Mouse (Mus musculus) MEL (cell line): ENCODE data around the gene Il27. TPM values are rescaled to one million over a fixed set of nuclear protein-coding genes. Genes with fewer than 3 reads are reported as not detected.

Source experiments
- DNase-seq: peaks from one replicate; pipeline ENCODE4 v3.0.0; 2011; ENCODE audit warnings: low read depth, low spot score
- H3K27ac ChIP-seq: 2 replicates; pipeline ENCODE4 v1.5.1; 2012; ENCODE audit warnings: low read depth, mild to moderate bottlenecking, control low read depth, low read length, moderate library complexity; ENCODE audit not compliant: control insufficient read depth
- H3K27me3 ChIP-seq, 2 experiments: fragments of 150-350 bp in 1 of 2; sonication (generic) in 1 of 2; 2 replicates each; pipeline ENCODE4 v1.6.1; 2012; ENCODE audit warnings: low read length in 2 of 2, mild to moderate bottlenecking in 2 of 2, improper control_type of control experiment in 1 of 2, moderate library complexity in 1 of 2; ENCODE audit not compliant: insufficient read depth in 2 of 2, control insufficient read depth in 1 of 2
- H3K36me3 ChIP-seq, 2 experiments: 2 replicates each; pipeline ENCODE4 v1.6.1; 2012 to 2014; ENCODE audit warnings: low read length in 2 of 2, improper control_type of control experiment in 1 of 2, inconsistent platforms in 1 of 2, mild to moderate bottlenecking in 1 of 2; ENCODE audit not compliant: insufficient read depth in 2 of 2, control insufficient read depth in 1 of 2
- H3K4me1 ChIP-seq, 2 experiments: fragments of 150-350 bp in 1 of 2; sonication (generic) in 1 of 2; 2 replicates each; pipeline ENCODE4 v1.6.1; 2012; ENCODE audit warnings: low read length in 2 of 2, improper control_type of control experiment in 1 of 2, mild to moderate bottlenecking in 1 of 2; ENCODE audit not compliant: insufficient read depth in 2 of 2, control insufficient read depth in 1 of 2
- H3K4me3 ChIP-seq, 2 experiments: fragments of 150-350 bp in 1 of 2; sonication (generic) in 1 of 2; 2 replicates each; pipeline ENCODE4 v1.5.1; 2012; ENCODE audit warnings: low read depth in 2 of 2, low read length in 2 of 2, mild to moderate bottlenecking in 2 of 2, moderate library complexity in 2 of 2, control low read depth in 1 of 2, improper control_type of control experiment in 1 of 2; ENCODE audit not compliant: control insufficient read depth in 1 of 2, insufficient read depth in 1 of 2
- H3K79me2 ChIP-seq: 2 replicates; pipeline ENCODE4 v1.6.1; 2012; ENCODE audit warnings: mild to moderate bottlenecking, low read length, moderate library complexity; ENCODE audit not compliant: control insufficient read depth, poor library complexity, insufficient read depth
- H3K9ac ChIP-seq: 2 replicates; pipeline ENCODE4 v1.6.1; 2012; ENCODE audit warnings: low read depth, mild to moderate bottlenecking, control low read depth, low read length, moderate library complexity; ENCODE audit not compliant: control insufficient read depth, poor library complexity, severe bottlenecking
- H3K9me3 ChIP-seq: fragments of 150-350 bp; sonication (generic); replicated peaks from 2 replicates; pipeline ENCODE4 v1.6.1; 2012; ENCODE audit warnings: mild to moderate bottlenecking, low read length, improper control_type of control experiment, moderate library complexity; ENCODE audit not compliant: insufficient read depth
- BHLHE40 ChIP-seq: IDR thresholded peaks from 2 replicates; pipeline ENCODE4 v1.6.1; 2012; ENCODE audit warnings: low read depth, mild to moderate bottlenecking, inconsistent platforms, low read length, improper control_type of control experiment, borderline replicate concordance
- CHD1 ChIP-seq: IDR thresholded peaks from 2 replicates; pipeline ENCODE4 v1.6.1; 2012; ENCODE audit warnings: low read depth, mild to moderate bottlenecking, inconsistent platforms, low read length, improper control_type of control experiment
- CHD2 ChIP-seq: IDR thresholded peaks from 2 replicates; pipeline ENCODE4 v1.6.1; 2011; ENCODE audit warnings: low read length, improper control_type of control experiment
- E2F4 ChIP-seq: IDR thresholded peaks from 2 replicates; pipeline ENCODE4 v1.6.1; 2011; ENCODE audit warnings: low read depth, low read length, improper control_type of control experiment, borderline replicate concordance
- ELF1 ChIP-seq: IDR thresholded peaks from 2 replicates; pipeline ENCODE4 v1.6.1; 2014; ENCODE audit warnings: low read depth, mild to moderate bottlenecking, inconsistent platforms, low read length, improper control_type of control experiment, moderate library complexity
- EP300 ChIP-seq, 2 experiments: IDR thresholded peaks; 2 replicates each; pipeline ENCODE4 v1.6.1; 2011; ENCODE audit warnings: improper control_type of control experiment in 2 of 2, low read length in 2 of 2, low read depth in 1 of 2, mild to moderate bottlenecking in 1 of 2
- GABPA ChIP-seq: IDR thresholded peaks from 2 replicates; pipeline ENCODE4 v1.6.1; 2012; ENCODE audit warnings: low read depth, mild to moderate bottlenecking, inconsistent platforms, low read length, improper control_type of control experiment, moderate library complexity
- HCFC1 ChIP-seq: IDR thresholded peaks from 2 replicates; pipeline ENCODE4 v1.6.1; 2012; ENCODE audit warnings: low read depth, mild to moderate bottlenecking, inconsistent platforms, low read length, improper control_type of control experiment, moderate library complexity
- KAT2A ChIP-seq: conservative IDR thresholded peaks from 2 replicates; pipeline ENCODE4 v1.6.1; 2012; ENCODE audit warnings: low read depth, low read length, improper control_type of control experiment, inconsistent platforms
- MAFK ChIP-seq: IDR thresholded peaks from 2 replicates; pipeline ENCODE4 v1.6.1; 2011; ENCODE audit warnings: low read depth, mild to moderate bottlenecking, low read length, improper control_type of control experiment, borderline replicate concordance
- MAX ChIP-seq: IDR thresholded peaks from 2 replicates; pipeline ENCODE4 v1.6.1; 2011; ENCODE audit warnings: low read length, improper control_type of control experiment
- MAZ ChIP-seq: IDR thresholded peaks from 2 replicates; pipeline ENCODE4 v1.6.1; 2012; ENCODE audit warnings: low read depth, mild to moderate bottlenecking, inconsistent platforms, low read length, improper control_type of control experiment
- MEF2A ChIP-seq: IDR thresholded peaks from 2 replicates; pipeline ENCODE4 v1.6.1; 2014; ENCODE audit warnings: low read depth, mild to moderate bottlenecking, inconsistent platforms, low read length, improper control_type of control experiment; ENCODE audit not compliant: poor library complexity, insufficient replicate concordance, severe bottlenecking; ENCODE audit errors: extremely low read depth
- MXI1 ChIP-seq: IDR thresholded peaks from 2 replicates; pipeline ENCODE4 v1.6.1; 2011; ENCODE audit warnings: mild to moderate bottlenecking, low read depth, low read length, improper control_type of control experiment
- MYB ChIP-seq: IDR thresholded peaks from 2 replicates; pipeline ENCODE4 v1.6.1; 2011; ENCODE audit warnings: mild to moderate bottlenecking, low read depth, low read length, improper control_type of control experiment
- MYC ChIP-seq: IDR thresholded peaks from 2 replicates; pipeline ENCODE4 v1.6.1; 2011; ENCODE audit warnings: low read depth, mild to moderate bottlenecking, low read length, improper control_type of control experiment, moderate library complexity
- NRF1 ChIP-seq: IDR thresholded peaks from 2 replicates; pipeline ENCODE4 v1.6.1; 2014; ENCODE audit warnings: low read depth, mild to moderate bottlenecking, inconsistent platforms, low read length, improper control_type of control experiment, moderate library complexity; ENCODE audit not compliant: poor library complexity, insufficient read depth, severe bottlenecking
- POLR2A ChIP-seq, 2 experiments: IDR thresholded peaks; 2 replicates each; pipeline ENCODE4 v1.6.1; 2011 to 2012; ENCODE audit warnings: low read length in 2 of 2, mild to moderate bottlenecking in 2 of 2, control low read depth in 1 of 2, improper control_type of control experiment in 1 of 2, low read depth in 1 of 2, moderate library complexity in 1 of 2; ENCODE audit not compliant: control insufficient read depth in 1 of 2, insufficient read depth in 1 of 2, poor library complexity in 1 of 2
- POLR2AphosphoS2 ChIP-seq: IDR thresholded peaks from 2 replicates; pipeline ENCODE4 v1.6.1; 2011; ENCODE audit warnings: low read length, improper control_type of control experiment
- POLR2AphosphoS5 ChIP-seq: IDR thresholded peaks from 2 replicates; pipeline ENCODE4 v1.6.1; 2012; ENCODE audit warnings: low read depth, borderline replicate concordance, mild to moderate bottlenecking, inconsistent platforms, low read length, moderate library complexity, mixed read lengths
- RCOR1 ChIP-seq: IDR thresholded peaks from 2 replicates; pipeline ENCODE4 v1.6.1; 2012; ENCODE audit warnings: low read depth, mild to moderate bottlenecking, inconsistent platforms, low read length, improper control_type of control experiment
- SMC3 ChIP-seq: IDR thresholded peaks from 2 replicates; pipeline ENCODE4 v1.6.1; 2011; ENCODE audit warnings: low read depth, low read length, improper control_type of control experiment
- TAL1 ChIP-seq: IDR thresholded peaks from 2 replicates; pipeline ENCODE4 v1.6.1; 2012; ENCODE audit warnings: mild to moderate bottlenecking, inconsistent platforms, low read length, moderate library complexity, mixed read lengths
- TBP ChIP-seq: IDR thresholded peaks from 2 replicates; pipeline ENCODE4 v1.8.0; 2011; ENCODE audit warnings: low read depth, low read length, improper control_type of control experiment
- TCF12 ChIP-seq: IDR thresholded peaks from 2 replicates; pipeline ENCODE4 v1.6.1; 2014; ENCODE audit warnings: low read depth, mild to moderate bottlenecking, inconsistent platforms, low read length, improper control_type of control experiment, moderate library complexity
- UBTF ChIP-seq: IDR thresholded peaks from 2 replicates; pipeline ENCODE4 v1.6.1; 2012; ENCODE audit warnings: low read depth, mild to moderate bottlenecking, inconsistent platforms, low read length, improper control_type of control experiment, moderate library complexity, borderline replicate concordance; ENCODE audit not compliant: insufficient read depth
- USF1 ChIP-seq: IDR thresholded peaks from 2 replicates; pipeline ENCODE4 v1.6.1; 2014; ENCODE audit warnings: low read depth, mild to moderate bottlenecking, inconsistent platforms, low read length, improper control_type of control experiment, moderate library complexity
- USF2 ChIP-seq, 2 experiments: IDR thresholded peaks; 2 replicates each; pipeline ENCODE4 v1.6.1; 2011 to 2012; ENCODE audit warnings: improper control_type of control experiment in 2 of 2, low read length in 2 of 2, borderline replicate concordance in 1 of 2, inconsistent platforms in 1 of 2, low read depth in 1 of 2, mild to moderate bottlenecking in 1 of 2; ENCODE audit not compliant: insufficient read depth in 1 of 2
- ZC3H11A ChIP-seq: IDR thresholded peaks from 2 replicates; pipeline ENCODE4 v1.6.1; 2012; ENCODE audit warnings: low read depth, mild to moderate bottlenecking, inconsistent platforms, low read length, improper control_type of control experiment
- ZKSCAN1 ChIP-seq: IDR thresholded peaks from 2 replicates; pipeline ENCODE4 v1.6.1; 2012; ENCODE audit warnings: low read depth, mild to moderate bottlenecking, inconsistent platforms, low read length, improper control_type of control experiment, moderate library complexity
- ZNF384 ChIP-seq: IDR thresholded peaks from 2 replicates; pipeline ENCODE4 v1.6.1; 2012; ENCODE audit warnings: low read depth, mild to moderate bottlenecking, inconsistent platforms, low read length, improper control_type of control experiment
- polyA plus RNA-seq, 2 experiments: library from polyadenylated mRNA; stranded (reverse) in 1 of 2; unstranded in 1 of 2; fragments of >175 nt in 1 of 2; fragments of >200 nt in 1 of 2; gene quantifications; 2 replicates each; pipeline versions ENCODE4 v1.2.1 to v1.2.4; 2012; ENCODE audit warnings: low replicate concordance in 2 of 2, low read depth in 1 of 2; ENCODE audit not compliant: insufficient read length in 2 of 2, insufficient read depth in 1 of 2, missing spikeins in 1 of 2
- total RNA-seq: library from RNA; depleted of rRNA; stranded (reverse); fragments of 300-350 nt; gene quantifications from 2 replicates; pipeline ENCODE4 v1.2.3, GENCODE M21; 2012

Gene Il27
- total and polyA plus RNA-seq, 3 experiments: 0.07 TPM; not detected in 2

DNA sequence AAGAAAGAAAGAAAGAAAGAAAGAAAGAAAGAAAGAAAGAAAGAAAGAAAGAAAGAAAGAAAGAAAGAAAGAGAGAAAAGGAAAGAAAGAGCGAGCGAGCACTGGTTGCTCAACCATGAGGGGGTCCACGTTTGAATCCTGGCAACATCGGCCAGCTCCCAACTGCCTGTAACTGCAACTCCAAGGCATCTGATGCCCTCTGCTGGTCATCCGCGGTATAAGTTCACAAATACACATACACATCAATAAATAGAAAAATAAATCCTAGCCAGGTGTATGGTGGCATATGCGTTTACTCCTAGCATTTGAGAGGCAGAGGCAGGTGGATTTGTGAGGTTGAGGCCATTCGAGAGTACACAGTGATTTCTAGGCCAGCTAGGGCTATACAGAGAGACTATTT is 17.8 kb downstream of the Il27 start (continued):
- TF ChIP-seq TAL1 (no peak), ELF1 (no peak), ZKSCAN1 (no peak), EP300 (IDR thresholded peaks at IDR 0.05; ENCODE audit: low read depth in 1 of 2, low read length in 2 of 2) (no peak), E2F4 (no peak), USF2 (IDR thresholded peaks at IDR 0.05; ENCODE audit: borderline replicate concordance in 1 of 2, insufficient read depth in 1 of 2, low read depth in 1 of 2, low read length in 2 of 2) (no peak), TBP (no peak), MYB (no peak), POLR2AphosphoS5 (no peak), MEF2A (no peak)
- TF ChIP-seq, all 39 proteins: peak for 9

DNA sequence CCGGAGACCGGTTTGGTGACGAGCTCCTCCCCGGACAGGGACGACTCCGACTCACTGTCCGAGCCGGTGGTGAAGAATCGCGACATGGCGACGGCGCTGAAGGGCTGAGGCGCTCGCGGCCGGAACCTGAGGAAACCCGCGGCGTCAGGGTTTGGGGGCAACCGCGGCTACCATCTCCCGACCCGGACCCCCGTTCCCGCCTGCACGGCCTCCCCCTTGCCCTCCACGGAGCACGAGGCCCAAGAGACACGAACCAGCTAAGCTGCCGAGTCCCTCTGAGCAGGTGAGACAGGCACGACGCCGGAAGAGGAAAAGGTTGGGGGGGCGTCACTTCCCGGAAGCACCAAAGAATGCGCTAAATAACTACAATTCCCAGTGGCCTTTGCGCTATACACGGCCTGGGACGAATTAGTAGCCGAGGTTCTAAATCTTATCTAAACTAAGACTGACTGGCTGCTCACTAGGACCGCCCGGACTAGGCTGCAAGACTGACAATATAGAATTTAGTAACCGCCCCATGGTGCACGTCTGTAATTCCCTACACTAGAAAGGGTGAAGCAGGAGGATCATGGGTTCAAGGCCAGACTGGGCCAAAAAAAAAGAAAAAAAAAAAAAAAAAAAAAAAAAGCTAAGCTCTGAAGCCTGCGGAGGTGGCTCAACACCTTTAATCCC is 28.5 kb downstream of the Il27 start, which contains the start of gene Eif3c:
Gene Eif3c, minus strand, starts transcription at position 318 of the 672 bp plus-strand sequence.
- peaks cover 18 to 33% of the 10 kb centered on the region in 2 experiments for H3K36me3 ChIP-seq
- H3K27ac ChIP-seq: peak within 1 kb of the TSS; percentile 71
- H3K79me2 ChIP-seq: peaks cover 22% of the 10 kb centered on the region
- no peaks in the 10 kb centered on the region for H3K9me3 ChIP-seq
- H3K4me1 ChIP-seq: peaks cover 4 to 11% of the 10 kb centered on the region in 2 experiments; a peak in 3 of 4 replicates
- H3K27me3 ChIP-seq: no peaks in the 10 kb centered on the region
- DNase-seq: peak; percentile 98
- peak within 1 kb of the TSS; percentile 97 for H3K9ac ChIP-seq
- peak within 1 kb of the TSS; percentile 73 to 94 for H3K4me3 ChIP-seq
- TF ChIP-seq NRF1: peak; percentile 38; the same call in 1 of the 2 replicates
- peak; percentile 91 for TF ChIP-seq KAT2A
- TF ChIP-seq ELF1: peak; percentile 96
- TF ChIP-seq E2F4: no peak
- TF ChIP-seq MAFK: no peak
- no peak for TF ChIP-seq MEF2A
- TF ChIP-seq TBP: peak; percentile 81; the same call in 1 of the 2 replicates
- no peak for TF ChIP-seq GABPA
- TF ChIP-seq MAZ: no peak; the same call in 1 of the 2 replicates
- no peak for TF ChIP-seq USF2 (IDR thresholded peaks at IDR 0.05; ENCODE audit: borderline replicate concordance in 1 of 2, insufficient read depth in 1 of 2, low read depth in 1 of 2, low read length in 2 of 2)
- peak; percentile 81 to 92 for TF ChIP-seq POLR2A (IDR thresholded peaks at IDR 0.05; ENCODE audit: control insufficient read depth in 1 of 2, insufficient read depth in 1 of 2, low read depth in 1 of 2, low read length in 2 of 2, poor library complexity in 1 of 2)
- no peak for TF ChIP-seq POLR2AphosphoS5
- no peak for TF ChIP-seq CHD1
- TF ChIP-seq ZKSCAN1: no peak
- TF ChIP-seq RCOR1: peak; percentile 23; the same call in 1 of the 2 replicates
- peak; percentile 68 for TF ChIP-seq TCF12
- no peak for TF ChIP-seq MYB
- TF ChIP-seq BHLHE40: no peak
- TF ChIP-seq POLR2AphosphoS2: peak; percentile 97
- no peak for TF ChIP-seq ZC3H11A
- TF ChIP-seq ZNF384: peak; percentile 98
- no peak for TF ChIP-seq CHD2
- TF ChIP-seq MXI1: peak; percentile 92
- no peak for TF ChIP-seq UBTF
- TF ChIP-seq USF1: no peak
- peak; percentile 65; the same call in 1 of the 2 replicates for TF ChIP-seq MYC
- no peak for TF ChIP-seq TAL1
- peak; percentile 99 for TF ChIP-seq HCFC1
- no peak for TF ChIP-seq SMC3
- peak; percentile 51 for TF ChIP-seq MAX
